Mouse (Mus musculus): ENCODE measurements at regions not wholly inside any gene's neighbourhood (a gene's known extent, or its start where the extent isn't known, plus 50 kb on each side); places are given as distances from the start of the nearest gene placed in this dataset.

- TF ChIP-seq CTCF (IDR thresholded peaks at IDR 0.05; ENCODE audit: borderline replicate concordance, control insufficient read depth, extremely low read depth, insufficient read depth, low read length, poor library complexity), result no peak
- no peak for TF ChIP-seq POLR2A (IDR thresholded peaks at IDR 0.05; ENCODE audit: control insufficient read depth, extremely low read depth, insufficient read depth, low read length, poor library complexity)
These were observed 816.3 kb downstream of the Cypt12 start for GRCm38 (mm10) chr3:18764301-18765078.

Data from thymus, adult 2 months (tissue).